Mouse (Mus musculus) retina, postnatal 1 day (tissue): ENCODE measurements at regions not wholly inside any gene's neighbourhood (a gene's known extent, or its start where the extent isn't known, plus 50 kb on each side); places are given as distances from the start of the nearest gene placed in this dataset.
"Not testable (repeated sequence)": the region's sequence is repeated elsewhere in the genome, so short reads cannot be mapped to it uniquely, and the experiment has no call there.

Experiments
- DNase-seq: peaks from one replicate; pipeline ENCODE4 v3.0.0-alpha.2; 2012

DNA sequence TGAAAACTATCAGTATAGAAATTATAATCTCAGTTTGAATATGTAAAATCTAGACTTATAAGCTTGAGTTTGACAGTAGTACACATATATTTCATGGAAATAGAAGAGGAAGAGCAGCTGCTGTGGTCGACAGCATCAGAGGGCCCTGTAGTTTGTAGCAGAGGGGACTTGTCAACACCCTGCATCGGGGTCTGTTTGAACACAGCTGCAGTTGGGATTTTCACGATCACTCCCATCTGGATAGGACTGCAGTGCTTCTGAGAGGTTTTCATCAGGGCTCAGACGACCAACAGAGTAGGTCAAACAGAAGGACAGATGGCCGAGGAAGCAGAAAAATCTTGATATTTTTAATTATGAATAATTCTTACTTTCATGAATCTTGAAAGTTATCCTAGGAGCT is 523.8 kb downstream of the Tpm3-rs7 start:
- DNase-seq: no peak

DNA sequence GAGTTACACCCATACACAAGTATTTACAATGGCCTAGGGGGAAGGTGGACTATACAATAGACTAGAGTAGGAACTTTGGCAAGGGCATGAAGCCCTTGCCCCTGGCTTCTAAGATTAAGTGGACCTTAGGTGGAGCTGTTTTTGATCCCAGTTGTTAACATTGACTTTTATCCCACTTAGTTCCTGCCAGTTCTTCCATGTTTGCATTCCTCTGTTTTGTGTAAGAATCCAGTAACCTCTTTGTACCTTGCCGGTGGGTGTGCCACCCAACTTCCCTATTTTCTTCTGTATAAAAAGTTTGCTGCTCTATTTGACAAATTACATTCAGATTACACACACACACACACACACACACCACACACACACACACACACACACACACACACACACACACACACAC is 533.4 kb downstream of the Tpm3-rs7 start:
- not testable (repeated sequence) for DNase-seq

DNA sequence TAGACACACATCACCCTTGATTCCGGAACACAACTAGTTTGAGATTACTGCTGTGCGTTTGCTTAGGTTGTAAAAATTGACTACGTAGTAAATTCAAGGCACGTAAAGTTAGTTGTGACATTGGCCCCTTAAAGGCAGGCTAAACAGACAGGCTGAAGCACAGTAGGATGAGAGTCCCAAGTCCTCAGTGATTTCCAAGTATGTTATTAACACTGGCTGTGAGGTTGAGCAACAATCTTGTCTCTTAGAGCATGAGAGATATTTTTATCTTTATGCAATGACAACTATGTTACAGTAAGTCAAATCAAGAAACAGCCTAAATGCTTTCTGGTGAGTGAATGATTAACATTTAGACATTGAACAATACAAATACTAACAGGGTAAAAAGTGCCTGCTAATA is 538.6 kb downstream of the Tpm3-rs7 start:
- no peak for DNase-seq

DNA sequence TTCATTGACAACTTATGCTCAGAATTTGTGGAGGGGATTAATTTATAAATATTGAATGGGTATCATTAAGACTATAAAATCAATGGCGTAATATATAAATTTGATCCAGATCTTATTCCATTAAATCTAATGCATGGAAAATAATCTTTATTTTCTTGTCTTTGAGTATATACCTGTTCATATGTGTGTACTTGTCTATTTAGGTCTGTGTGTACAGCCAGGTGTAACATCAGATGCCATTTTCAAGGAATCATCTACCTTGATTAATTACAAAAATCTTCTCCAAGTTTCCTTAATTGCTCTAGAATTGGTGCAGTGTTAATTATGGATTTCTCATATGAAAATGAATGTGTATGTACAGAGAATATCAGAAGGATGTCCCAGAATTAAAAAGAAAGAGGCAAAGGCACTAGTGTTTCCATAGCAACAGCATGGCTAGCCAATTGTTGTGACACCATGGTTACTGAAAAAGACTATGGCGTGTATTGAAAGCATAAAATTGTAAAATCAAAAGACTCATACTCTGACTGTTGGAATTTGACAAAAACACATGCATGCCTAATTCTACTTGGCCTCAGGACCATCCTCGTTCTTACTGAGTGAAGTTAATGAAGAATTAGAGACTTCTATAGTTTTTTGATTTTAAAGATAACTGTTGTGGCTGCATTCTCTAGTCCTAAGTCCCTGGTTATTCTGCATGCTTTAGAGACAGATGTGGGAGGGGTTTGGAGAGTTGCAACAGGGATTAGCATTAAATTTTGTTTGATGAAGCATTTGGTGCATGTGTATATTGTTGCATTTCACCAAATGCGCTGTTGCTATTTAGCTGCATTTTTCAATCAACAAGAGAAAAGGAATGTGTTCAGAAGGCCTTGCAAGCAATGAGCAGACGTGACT is 553.0 kb downstream of the Tpm3-rs7 start:
- DNase-seq: no peak

DNA sequence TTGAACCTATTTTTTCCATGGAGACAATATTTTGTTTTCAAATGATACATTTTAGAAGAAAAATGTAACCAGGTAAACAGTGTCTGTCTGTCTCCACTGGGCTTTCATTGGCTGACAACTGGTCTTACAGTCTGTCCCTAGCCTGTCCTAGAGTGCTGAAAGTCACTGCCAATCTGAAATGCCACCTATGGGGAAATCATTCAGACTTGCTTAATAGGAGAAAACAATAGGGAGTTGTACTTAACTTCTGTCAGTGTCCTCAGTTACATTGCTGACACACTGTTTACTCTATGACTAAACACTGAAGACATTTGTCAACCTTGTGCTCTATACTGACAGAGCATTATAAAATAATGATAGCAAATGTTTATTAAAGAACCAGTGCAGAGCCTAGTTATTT is 569.2 kb downstream of the Tpm3-rs7 start:
- DNase-seq: no peak

DNA sequence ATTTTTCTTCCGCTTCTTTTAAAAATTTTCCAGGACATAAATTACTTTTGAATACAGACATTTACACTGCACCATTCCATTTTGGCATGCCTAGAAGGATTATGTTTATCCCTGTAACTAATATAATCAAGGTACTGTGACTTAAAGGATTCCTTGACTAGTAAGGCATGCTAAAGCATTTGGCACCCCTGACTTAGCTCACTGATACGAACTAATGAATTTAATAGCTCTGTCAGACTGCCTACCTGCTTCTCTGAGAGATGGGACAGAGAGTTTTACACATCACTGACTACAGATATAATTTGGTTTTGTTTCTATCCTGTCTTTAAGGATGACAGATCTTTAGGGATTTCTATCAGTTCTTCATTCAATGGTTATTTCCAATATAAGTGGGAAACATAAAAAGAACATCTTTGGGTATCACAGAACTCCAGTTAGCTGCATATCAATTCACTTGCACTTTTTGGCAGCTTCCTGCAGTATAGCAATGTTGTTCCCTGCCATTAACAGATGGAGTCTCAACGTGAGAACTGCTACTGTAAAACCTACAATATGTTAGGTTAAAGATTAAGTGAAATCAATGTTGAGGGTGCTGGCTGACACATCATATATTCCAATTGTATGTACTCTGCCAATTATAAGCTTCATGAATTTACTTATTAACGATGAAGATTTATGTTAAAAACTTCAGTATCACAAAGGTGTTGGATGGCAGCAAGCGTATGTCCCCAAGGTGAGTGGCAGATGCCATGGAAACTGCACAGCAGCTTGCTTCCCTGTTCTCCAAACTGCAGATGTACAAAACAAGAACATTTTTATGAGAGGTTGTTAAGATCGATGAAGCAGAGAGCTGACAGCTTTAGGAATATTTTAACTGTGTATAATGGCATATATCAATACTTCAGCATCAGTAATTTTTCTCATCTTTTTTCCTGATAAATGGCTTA is 572.8 kb downstream of the Tpm3-rs7 start:
- no peak for DNase-seq

DNA sequence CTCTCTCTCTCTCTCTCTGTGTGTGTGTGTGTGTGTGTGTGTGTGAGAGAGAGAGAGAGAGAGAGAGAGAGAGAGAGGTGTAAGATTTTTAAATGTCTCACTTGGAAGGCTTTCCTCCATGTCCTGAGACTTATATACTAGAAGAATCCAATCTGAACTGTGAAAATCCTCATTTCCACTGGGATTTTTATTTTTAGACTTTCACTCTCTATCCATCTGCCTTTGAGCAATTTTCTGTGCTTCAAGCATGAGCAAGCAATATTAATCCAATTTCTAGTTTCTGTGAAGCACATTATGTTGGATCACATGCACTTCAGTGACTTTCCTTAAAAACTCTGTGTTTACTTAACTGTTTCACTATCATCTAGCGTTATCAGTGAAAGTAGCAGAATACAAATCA is 616.4 kb downstream of the Tpm3-rs7 start:
- peak; percentile 20 for DNase-seq

DNA sequence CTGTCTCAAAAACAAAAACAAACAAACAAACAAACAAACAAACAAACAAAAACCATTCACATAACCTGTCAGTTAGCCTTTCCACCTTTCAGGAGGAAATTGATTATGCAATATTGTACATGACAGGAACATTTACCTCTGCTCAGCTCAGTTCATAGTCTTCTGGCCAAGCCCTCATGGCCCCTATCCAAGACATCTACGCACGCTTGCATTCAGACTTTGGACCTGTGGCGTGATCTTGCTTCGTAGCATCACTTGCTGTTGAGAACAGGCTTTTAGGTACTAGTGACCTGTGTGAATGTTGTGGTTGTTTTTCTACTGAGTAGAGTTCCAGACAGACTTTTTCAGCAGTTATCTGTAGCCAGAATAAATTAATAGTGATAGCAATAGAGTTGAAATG is 619.4 kb downstream of the Tpm3-rs7 start:
- DNase-seq: no peak
